Mouse (Mus musculus): ENCODE measurements around the gene Creb5. TPM values are rescaled to one million over a fixed set of nuclear protein-coding genes. Genes with fewer than 3 reads are reported as not detected.
A peak's percentile ranks its signal among the peaks of the same experiment; 100 is the strongest.

Gene Creb5
- total RNA-seq, 1 experiment from 2014 or later = 3.4 TPM

DNA sequence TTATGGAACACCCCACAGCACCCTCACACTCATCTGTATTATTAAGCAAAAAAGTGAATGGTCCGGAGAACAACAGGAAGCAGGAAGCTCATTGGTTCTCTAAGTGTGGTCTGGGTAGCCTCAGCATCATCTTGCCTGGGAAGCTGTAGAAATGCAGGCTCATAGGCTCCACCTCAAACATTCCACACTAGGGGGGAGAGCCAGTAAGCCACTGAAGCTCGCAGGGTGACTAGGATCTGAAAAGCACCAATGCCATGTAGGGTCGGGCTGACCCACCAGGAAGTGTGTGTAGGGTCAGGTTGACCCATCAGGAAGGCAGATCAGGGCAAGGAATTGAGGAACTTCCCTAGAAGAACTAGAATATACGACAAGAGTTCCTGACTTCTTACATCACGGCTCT is 420.7 kb downstream of the Creb5 start:
- no peak for DNase-seq

DNA sequence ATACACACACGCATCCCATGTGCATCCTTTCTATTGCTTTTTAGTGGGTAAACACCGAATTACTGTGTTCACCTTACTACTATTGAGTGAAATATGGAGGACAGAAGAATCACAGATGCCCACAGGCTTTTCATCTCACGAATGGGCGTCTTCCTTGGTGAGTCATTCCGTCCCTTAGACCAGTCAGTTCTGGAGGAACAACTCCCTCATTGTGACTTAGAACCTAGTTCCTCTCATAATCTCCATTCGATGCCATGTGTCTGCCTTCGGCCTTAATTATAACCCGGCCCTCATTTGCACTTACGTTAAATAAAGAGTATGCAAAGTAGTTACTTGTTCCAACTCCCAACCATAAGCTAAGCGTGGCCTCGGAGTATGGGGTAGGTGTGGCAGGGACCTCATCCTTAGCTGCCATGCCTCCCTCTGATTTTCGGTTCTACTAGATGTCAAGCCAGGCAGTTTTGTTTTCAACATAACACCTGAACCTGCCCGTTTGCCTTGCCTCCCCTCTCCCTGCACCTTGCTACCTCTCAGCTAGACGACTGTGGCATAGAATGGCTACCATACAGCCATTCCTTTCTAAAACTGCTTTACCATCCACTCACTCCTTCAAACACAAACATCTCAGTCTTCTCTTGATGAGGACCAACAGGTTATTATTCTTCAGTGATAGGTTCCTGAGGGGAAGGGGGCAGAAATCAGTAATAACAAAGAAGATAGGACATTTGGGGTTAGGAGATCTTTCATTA is 422.8 kb downstream of the Creb5 start:
- DNase-seq = no peak

DNA sequence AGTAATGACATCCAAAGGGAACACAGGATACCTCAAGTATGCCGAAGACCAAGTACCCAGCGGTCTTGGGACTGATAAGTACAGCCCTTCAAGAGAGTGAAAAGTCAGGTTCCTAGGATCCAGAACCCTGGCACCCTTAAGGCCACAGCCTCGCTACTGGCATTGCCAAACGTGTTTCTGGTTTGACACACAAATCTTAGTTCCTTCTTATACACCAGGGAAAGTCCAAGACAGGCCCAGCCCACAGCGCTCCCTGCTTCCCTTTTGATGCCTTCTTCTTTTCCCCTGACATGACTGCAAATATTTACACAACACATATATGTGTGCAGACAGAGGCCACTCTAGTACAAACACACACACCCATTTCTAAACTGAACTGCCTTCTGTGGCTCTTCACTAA is 423.5 kb downstream of the Creb5 start:
- no peak for DNase-seq

DNA sequence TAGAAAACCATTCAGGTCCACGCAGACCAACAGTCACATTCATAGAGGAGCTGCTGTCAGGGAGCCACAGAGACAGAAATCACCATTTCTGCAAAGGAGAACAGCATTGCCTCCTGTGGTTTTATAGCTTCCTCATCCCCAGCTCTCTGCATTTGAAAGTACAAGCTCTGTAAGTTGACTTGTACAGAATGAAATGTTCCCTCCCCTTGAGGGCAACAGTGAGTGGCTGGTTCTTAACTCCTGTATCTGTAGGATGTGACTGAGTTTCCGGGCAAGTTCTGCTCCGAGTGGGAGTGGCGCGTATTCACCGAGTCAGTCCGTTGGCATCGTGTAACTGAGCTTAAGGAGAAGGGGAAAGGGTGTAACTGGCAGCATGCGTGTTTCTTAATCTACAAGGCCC is 426.1 kb downstream of the Creb5 start:
- DNase-seq = no peak

DNA sequence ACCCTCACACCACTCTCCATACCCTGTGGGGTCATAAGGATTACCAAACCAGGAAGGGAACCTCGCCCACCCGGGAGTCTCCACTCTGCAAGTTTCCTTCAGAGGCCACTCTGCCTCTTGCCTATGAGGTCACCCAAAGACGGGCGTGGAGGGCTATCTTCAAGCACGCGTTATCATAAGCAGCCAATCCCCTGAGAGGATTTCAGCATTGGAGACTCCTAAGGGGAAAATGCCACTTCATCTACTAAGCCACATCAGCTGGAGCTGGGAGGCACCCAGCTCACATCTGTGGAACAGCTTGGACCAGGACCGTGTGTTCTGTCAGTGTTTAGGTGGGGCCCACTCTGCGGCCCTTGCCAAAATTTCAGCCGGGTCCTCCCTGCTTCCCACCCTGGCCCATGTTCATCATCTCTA is 427.8 kb downstream of the Creb5 start:
- no peak for DNase-seq

DNA sequence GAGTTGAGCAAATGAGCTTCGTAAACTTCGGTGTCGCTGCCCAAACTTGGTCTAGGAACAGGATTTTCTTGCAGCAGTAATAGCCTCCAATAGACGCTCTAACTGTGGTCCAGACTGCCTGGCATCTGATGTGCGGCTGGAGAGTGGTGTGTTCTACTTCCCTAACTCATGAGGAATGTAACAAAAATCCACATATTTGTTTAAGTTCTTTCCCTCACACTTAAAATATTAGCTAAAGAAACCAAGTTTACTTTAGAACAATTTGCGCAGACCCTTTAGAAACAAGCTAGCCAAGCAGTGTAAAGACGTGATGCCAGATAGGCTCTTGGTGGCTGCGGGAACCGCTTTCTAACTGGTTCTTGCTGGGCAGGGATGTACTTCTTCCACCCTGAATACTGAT is 428.9 kb downstream of the Creb5 start:
- no peak for DNase-seq

DNA sequence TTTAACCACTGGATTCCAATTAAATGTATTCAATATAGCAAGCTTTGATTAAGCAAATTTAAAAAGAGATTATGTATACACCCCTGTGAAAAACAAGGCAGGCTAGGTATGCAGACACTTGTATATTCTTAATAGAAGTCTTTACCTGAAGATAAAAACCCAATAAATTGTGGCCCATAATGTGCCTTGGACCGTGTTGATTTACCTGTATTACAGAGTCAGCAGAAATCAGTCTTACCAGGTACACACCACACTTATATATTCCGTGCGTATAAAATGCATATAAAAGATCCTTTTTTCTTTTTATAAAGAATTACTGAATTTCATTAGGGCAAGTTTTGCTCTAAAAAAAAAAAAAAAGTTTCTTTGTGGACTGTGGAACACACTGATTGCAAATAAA is 432.9 kb downstream of the Creb5 start:
- DNase-seq = no peak

DNA sequence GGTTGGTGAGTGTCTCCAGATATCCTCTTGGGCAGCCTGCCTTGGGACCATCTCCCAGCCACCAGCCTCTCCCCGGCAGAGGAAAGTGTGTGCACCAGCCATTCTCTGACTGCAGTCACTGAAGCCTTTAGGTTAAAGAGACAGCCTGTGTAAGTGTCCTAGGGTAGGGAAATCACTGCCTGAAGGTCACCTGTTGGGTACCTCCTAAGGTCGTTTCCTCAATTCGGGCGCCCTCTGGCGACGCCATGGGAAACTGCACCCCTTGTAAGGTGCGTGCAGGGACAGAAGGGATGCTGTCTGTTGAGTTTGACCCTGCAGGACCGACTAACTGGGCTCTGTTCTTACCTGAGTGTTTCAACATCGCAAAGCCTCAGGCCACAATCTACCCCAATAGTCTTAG is 434.5 kb downstream of the Creb5 start:
- DNase-seq = peak; percentile 85

DNA sequence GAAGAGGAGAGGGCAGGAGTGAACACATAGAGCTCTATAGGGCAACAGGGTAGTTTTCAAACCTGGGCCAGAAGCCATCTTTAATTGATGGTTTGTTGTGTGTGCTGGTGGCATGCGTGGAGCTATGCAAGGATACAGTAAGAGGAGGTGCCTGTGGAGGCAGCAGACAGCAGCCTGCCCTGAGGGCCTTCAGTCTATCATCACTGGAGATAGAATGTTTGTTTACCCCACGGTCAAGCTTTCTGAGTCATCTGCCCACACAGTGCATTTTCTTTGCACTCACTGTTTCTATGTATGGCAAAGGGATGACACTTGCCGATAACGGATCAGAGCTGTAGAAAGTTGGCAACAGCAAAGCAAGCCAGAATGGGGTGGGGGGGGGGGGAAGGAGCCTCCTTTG is 435.6 kb downstream of the Creb5 start:
- no peak for DNase-seq

DNA sequence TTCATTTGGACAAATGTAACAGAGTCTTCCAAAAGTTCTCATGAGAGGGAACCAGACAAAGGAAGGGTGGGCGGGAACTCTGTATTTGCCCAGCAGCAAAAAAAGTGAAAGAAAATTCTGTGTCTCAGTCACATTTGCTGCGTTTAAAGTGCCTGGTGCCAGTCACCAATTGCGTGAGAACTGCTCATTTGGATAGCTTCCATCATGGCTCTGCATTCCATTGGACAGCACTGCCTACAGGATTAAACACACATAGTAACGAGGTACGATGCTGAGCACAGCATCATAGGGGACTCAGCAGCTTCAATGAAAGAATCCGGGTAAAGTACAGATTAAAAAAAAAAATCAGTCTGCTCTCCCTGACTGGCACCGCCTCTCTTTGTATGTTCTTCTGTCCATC is 443.4 kb downstream of the Creb5 start:
- no peak for DNase-seq

DNA sequence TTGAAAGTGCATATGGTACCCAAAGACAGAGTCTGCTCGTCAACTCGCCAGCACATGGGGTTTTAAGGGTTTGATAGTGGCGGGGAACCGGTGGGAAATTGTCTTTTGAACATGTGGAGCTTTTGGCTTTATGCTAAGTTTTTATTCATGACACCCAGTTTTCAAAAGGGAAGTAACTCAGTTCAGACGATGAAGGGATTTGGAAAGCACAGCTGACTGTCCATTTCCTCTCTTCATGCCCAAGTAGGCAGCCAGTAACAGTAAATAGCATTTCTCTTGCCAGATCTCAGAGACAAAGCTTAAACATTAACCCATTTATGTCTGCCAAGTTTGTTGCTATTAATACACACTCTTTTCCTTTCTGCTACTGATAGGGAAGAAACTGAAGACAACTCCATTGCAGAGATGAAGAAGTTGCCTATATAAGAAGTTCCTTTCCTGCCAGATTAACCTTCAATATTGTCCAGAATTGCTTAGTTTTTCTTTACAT is 444.0 kb downstream of the Creb5 start:
- DNase-seq = no peak

DNA sequence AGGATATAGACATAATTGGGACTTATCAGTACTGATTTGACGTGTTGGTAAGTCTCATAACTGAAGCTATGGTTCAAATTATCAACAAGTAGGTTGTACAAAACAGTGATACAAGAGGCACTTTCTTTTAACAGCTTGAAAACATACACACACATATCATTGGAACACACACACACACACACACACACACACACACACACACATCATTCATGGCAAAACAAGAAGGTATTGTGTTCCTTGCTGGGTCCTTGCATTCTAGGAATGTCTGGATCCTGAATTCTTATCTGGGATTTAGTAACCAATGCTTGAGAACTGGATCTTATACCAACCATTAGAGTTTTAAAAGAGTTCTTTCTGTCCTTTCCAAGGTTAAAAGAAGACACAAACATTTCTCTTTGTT is 446.5 kb downstream of the Creb5 start:
- DNase-seq = no peak

DNA sequence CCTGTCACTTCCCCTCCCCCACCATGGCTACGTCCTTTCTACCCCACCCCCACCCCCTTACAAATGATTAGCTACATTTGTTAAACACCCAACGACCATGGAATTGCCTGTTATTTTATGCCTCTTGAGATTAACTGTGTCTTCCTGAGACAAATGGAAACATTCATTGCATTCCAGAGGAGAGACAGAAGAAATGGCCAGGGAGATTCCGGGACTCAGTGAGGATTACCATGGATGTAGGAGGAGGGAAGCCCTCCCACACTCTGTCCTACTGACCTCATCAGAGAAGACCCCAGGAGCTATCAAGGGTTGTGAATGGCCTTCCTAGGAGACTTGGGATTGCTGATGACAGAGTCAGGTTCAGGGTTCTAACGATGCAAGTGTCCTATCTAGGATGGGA is 446.9 kb downstream of the Creb5 start:
- DNase-seq = no peak

DNA sequence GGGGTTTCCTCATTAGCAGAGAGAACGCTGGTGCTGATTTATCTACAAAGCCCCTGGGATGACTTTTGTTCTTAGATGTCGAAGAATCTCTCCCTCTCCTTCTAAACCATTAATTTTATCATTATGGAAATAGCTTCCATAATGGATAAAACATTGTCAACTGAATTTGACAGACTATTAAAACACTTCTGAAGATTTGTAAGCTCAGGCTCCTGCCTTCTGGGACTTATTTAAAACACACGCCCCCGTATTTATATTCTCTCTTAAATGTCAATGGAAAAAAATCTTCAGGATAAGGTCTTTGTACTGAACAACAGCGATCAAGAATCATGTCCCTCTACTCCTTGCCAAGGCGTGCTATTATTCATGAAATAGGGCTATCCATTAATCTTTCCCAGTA is 448.6 kb downstream of the Creb5 start:
- DNase-seq = no peak

DNA sequence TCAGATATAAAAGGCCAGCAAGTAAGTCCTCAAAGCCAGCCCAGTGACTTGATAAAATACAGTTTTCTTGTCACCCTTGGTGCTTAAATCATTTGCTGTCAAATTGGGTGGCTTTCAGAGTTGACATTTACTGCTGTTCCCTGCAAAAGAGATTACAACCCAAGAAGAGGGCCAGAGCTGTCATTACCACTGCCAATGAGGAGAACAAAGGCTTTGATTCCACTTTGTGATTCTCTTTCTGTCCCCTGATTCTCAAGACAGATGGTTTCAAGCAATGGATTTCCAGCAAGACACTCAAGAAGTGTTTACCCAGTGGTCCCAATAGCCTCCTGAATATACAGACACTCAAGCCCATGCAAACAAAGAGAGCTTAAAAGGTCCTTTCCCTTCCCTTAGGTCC is 451.1 kb downstream of the Creb5 start:
- no peak for DNase-seq

DNA sequence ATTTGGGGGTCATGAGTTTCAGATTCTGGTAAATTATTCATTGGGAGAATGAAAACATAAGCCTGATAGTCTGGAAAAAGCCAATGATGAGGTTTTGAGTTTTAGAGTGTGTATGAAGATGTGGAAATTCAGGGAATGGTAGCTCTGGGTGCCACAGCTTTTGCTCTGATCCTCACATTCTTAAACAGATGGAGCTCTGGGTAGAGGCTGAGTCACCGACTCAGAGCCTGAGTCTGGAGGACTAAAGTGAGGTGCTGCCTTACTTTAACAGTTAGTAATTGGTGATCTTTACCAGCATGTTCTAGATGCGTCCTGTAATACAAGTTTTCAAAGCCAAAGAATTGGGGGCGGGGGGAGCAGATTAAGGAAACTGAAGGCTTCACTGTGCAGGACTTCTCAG is 454.2 kb downstream of the Creb5 start:
- no peak for DNase-seq

Other genes with a start within 250 kb of the Creb5 start
- 4.3 and 4.8 TPM in 2 replicates for gene Jazf1, start 218.6 kb upstream of the Creb5 start, total RNA-seq (2021)